Mouse (Mus musculus): ENCODE measurements at regions not wholly inside any gene's neighbourhood (a gene's known extent, or its start where the extent isn't known, plus 50 kb on each side); places are given as distances from the start of the nearest gene placed in this dataset.

DNA sequence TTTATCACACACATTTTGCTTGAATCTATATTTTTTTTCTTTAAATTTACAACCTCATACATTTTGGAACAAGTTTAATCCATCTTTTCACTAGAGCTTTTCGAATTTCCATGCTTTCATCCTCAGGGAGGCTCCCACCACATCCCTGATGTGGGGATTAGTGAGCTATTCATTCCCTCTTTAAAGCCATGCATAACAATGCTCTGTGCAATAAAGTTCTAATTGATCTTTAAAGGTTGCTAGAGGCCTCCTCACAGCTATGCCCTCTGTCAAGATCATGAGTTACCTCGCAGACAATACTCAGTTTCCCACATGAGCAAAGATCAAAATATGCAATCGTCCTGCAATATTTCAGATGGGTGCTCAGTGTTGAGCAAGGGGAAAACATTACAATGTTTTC lies 234.5 kb upstream of the Adamts5 start:
- TF ChIP-seq POLR2A (IDR thresholded peaks at IDR 0.05; ENCODE audit: borderline replicate concordance, extremely low read depth, insufficient read depth, insufficient read length, poor library complexity, severe bottlenecking) (no peak), CTCF (IDR thresholded peaks at IDR 0.05; ENCODE audit: borderline replicate concordance, extremely low read depth, insufficient read depth, insufficient read length) (no peak)

Measured in brain, embryonic 14.5 days (tissue).